Mouse (Mus musculus): ENCODE data around the gene Nln. TPM values are rescaled to one million over a fixed set of nuclear protein-coding genes. Genes with fewer than 3 reads are reported as not detected.

Gene Nln
- total and polyA plus RNA-seq, 3 experiments: 38.5 to 76.5 (median 51.2) TPM

GRCm38 (mm10) chr13:104095955-104096354 is 13.5 kb downstream of the Nln start:
- Histone ChIP-seq H3K27ac (ENCODE audit: insufficient read depth, low read depth) (no peak overlapping the region), H3K27me3 (replicated peaks) (no peaks in the 10 kb centered on the region), H3K36me3 (replicated peaks in 1 of 2; ENCODE audit: control insufficient read depth in 1 of 2, insufficient read depth in 1 of 2, low read length in 1 of 2) (peaks cover 0 to 37% of the 10 kb centered on the region in 2 experiments), H3K4me3 (replicated peaks in 1 of 3; ENCODE audit: low read depth in 2 of 3, low read length in 2 of 3, poor library complexity in 1 of 3) (no peak overlapping the region), H3K4me2 (ENCODE audit: insufficient read depth, low read depth, poor library complexity, severe bottlenecking) (no peak overlapping the region), H3K79me2 (replicated peaks; ENCODE audit: control insufficient read depth, extremely low read depth, insufficient read depth, poor library complexity, severe bottlenecking) (peaks cover 14% of the 10 kb centered on the region), H3K9me3 (replicated peaks; ENCODE audit: low read length) (no peaks in the 10 kb centered on the region), H3K4me1 (ENCODE audit: control insufficient read depth in 1 of 2, insufficient read depth in 2 of 2) (peaks cover 34 to 78% of the 10 kb centered on the region in 2 experiments), H3K9ac (ENCODE audit: insufficient read depth, low read depth) (no peak overlapping the region)
- in situ Hi-C loops (cut with MboI; ENCODE audit: low pct_ligation_motif_present, low pct_unique_long_range_greater_than_20kb, low sequenced_read_pairs) (loop anchor here (25.0 kb wide), 1 partner anchor 334 kb away; the partner anchor contains the start of gene Srek1), dilution Hi-C loops (cut with MboI; ENCODE audit: extremely low pct_ligation_motif_present, extremely low pct_unique_long_range_greater_than_20kb, low sequenced_read_pairs) (no loop called here)
- no peak for DNase-seq (ENCODE audit: extremely low read depth)
- TF ChIP-seq IRF4 (IDR thresholded peaks at IDR 0.05; ENCODE audit: low read depth, low read length) (no peak), MAX (IDR thresholded peaks at IDR 0.05; ENCODE audit: low read length) (no peak), RAD21 (IDR thresholded peaks at IDR 0.05; ENCODE audit: low read depth, low read length) (no peak), SMC3 (IDR thresholded peaks at IDR 0.05; ENCODE audit: low read depth, low read length) (no peak), NELFE (IDR thresholded peaks at IDR 0.05; ENCODE audit: low read depth, low read length) (no peak), ETS1 (conservative IDR thresholded peaks at IDR 0.05; ENCODE audit: low read depth, low read length) (no peak), MAZ (IDR thresholded peaks at IDR 0.05; ENCODE audit: low read depth, low read length) (no peak), ZC3H11A (IDR thresholded peaks at IDR 0.05; ENCODE audit: low read depth, low read length) (no peak), PAX5 (IDR thresholded peaks at IDR 0.05; ENCODE audit: low read length) (no peak), UBTF (IDR thresholded peaks at IDR 0.05; ENCODE audit: low read depth, low read length) (no peak), MYC (IDR thresholded peaks at IDR 0.05; ENCODE audit: low read depth, low read length) (no peak), HCFC1 (IDR thresholded peaks at IDR 0.05; ENCODE audit: low read depth, low read length) (no peak), JUN (IDR thresholded peaks at IDR 0.05; ENCODE audit: insufficient read depth, low read depth, low read length) (no peak)

- Histone ChIP-seq H3K4me1 (ENCODE audit: control insufficient read depth in 1 of 2, insufficient read depth in 2 of 2) (peaks cover 41 to 89% of the 10 kb centered on the region in 2 experiments), H3K4me3 (replicated peaks in 1 of 3; ENCODE audit: low read depth in 2 of 3, low read length in 2 of 3, poor library complexity in 1 of 3) (no peak overlapping the region), H3K9me3 (replicated peaks; ENCODE audit: low read length) (no peaks in the 10 kb centered on the region), H3K27ac (ENCODE audit: insufficient read depth, low read depth) (peak overlapping the region; percentile 43; the same call in 1 of the 2 replicates), H3K9ac (ENCODE audit: insufficient read depth, low read depth) (no peak overlapping the region), H3K27me3 (replicated peaks) (no peaks in the 10 kb centered on the region), H3K79me2 (replicated peaks; ENCODE audit: control insufficient read depth, extremely low read depth, insufficient read depth, poor library complexity, severe bottlenecking) (peaks cover 22% of the 10 kb centered on the region), H3K36me3 (replicated peaks in 1 of 2; ENCODE audit: control insufficient read depth in 1 of 2, insufficient read depth in 1 of 2, low read length in 1 of 2) (peaks cover 0 to 28% of the 10 kb centered on the region in 2 experiments), H3K4me2 (ENCODE audit: insufficient read depth, low read depth, poor library complexity, severe bottlenecking) (no peak overlapping the region)
- TF ChIP-seq JUND (conservative IDR thresholded peaks at IDR 0.05; ENCODE audit: low read depth, low read length) (no peak), TBP (conservative IDR thresholded peaks at IDR 0.05; ENCODE audit: low read depth, low read length) (0 out of 2 replicates have a peak, but pooled peaks have one; percentile 24), BHLHE40 (IDR thresholded peaks at IDR 0.05; ENCODE audit: low read depth, low read length) (peak; percentile 69), MYC (IDR thresholded peaks at IDR 0.05; ENCODE audit: low read depth, low read length) (peak; percentile 42; the same call in 1 of the 2 replicates), MAX (IDR thresholded peaks at IDR 0.05; ENCODE audit: low read length) (peak; percentile 74; the same call in 1 of the 2 replicates), NELFE (IDR thresholded peaks at IDR 0.05; ENCODE audit: low read depth, low read length) (no peak), USF2 (conservative IDR thresholded peaks at IDR 0.05; ENCODE audit: low read depth, low read length) (peak; percentile 67), SMC3 (IDR thresholded peaks at IDR 0.05; ENCODE audit: low read depth, low read length) (no peak), IRF4 (IDR thresholded peaks at IDR 0.05; ENCODE audit: low read depth, low read length) (no peak), MXI1 (IDR thresholded peaks at IDR 0.05; ENCODE audit: low read depth, low read length) (peak; percentile 35; the same call in 1 of the 2 replicates), CTCF (conservative IDR thresholded peaks at IDR 0.05 in 1 of 2, IDR thresholded peaks at IDR 0.05 in 1 of 2; ENCODE audit: low read depth in 2 of 2, low read length in 2 of 2) (no peak), TCF12 (IDR thresholded peaks at IDR 0.05; ENCODE audit: low read depth, low read length) (0 out of 2 replicates have a peak, but pooled peaks have one; percentile 22), GABPA (IDR thresholded peaks at IDR 0.05; ENCODE audit: insufficient replicate concordance, low read depth, low read length) (no peak), USF1 (IDR thresholded peaks at IDR 0.05; ENCODE audit: low read depth, low read length) (peak; percentile 79), ELF1 (IDR thresholded peaks at IDR 0.05; ENCODE audit: low read depth, low read length) (no peak), MEF2A (IDR thresholded peaks at IDR 0.05; ENCODE audit: borderline replicate concordance, low read depth, low read length) (no peak)
- no peak for DNase-seq (ENCODE audit: extremely low read depth)
- dilution Hi-C loops (cut with MboI; ENCODE audit: extremely low pct_ligation_motif_present, extremely low pct_unique_long_range_greater_than_20kb, low sequenced_read_pairs): no loop called here
- in situ Hi-C loops (cut with MboI; ENCODE audit: low pct_ligation_motif_present, low pct_unique_long_range_greater_than_20kb, low sequenced_read_pairs): loop anchor here (25.0 kb wide), 1 partner anchor 332 kb away; the partner anchor contains the start of gene Srek1
Measured at GRCm38 (mm10) chr13:104094531-104095385, 14.7 kb downstream of the Nln start.

All from CH12.LX (cell line).